Mouse (Mus musculus) cortical plate, adult 2 months (tissue): ENCODE measurements at regions not wholly inside any gene's neighbourhood (a gene's known extent, or its start where the extent isn't known, plus 50 kb on each side); places are given as distances from the start of the nearest gene placed in this dataset.

Experiments used
- CTCF ChIP-seq: fragments of 200-500 bp; IDR thresholded peaks from 2 replicates; pipeline ENCODE4 v1.5.1; 2011; ENCODE audit warnings: mild to moderate bottlenecking, control low read depth, low read length; ENCODE audit not compliant: insufficient read depth; ENCODE audit errors: extremely low read depth
- POLR2A ChIP-seq: fragments of 200-500 bp; IDR thresholded peaks from 2 replicates; pipeline ENCODE4 v1.6.1; 2011; ENCODE audit warnings: mild to moderate bottlenecking, low read length, control low read depth; ENCODE audit not compliant: insufficient read depth; ENCODE audit errors: extremely low read depth

- TF ChIP-seq CTCF: no peak
- no peak for TF ChIP-seq POLR2A
Measured at GRCm38 (mm10) chr15:51327702-51328101, 2557.0 kb upstream of the Gm7489 start.
